Mouse (Mus musculus) heart, embryonic 13.5 days (tissue): ENCODE data around the gene Ccdc142. TPM values are rescaled to one million over a fixed set of nuclear protein-coding genes. Genes with fewer than 3 reads are reported as not detected.

Experiments used
- ATAC-seq: fragments of 200-750 bp; cut with Nextera tagmentation; 2 replicates; pipeline ENCODE4 v1.8.0; 2017; ENCODE audit warnings: moderate TSS enrichment; ENCODE audit not compliant: insufficient number of reproducible peaks, low FRiP score, low TSS enrichment; ENCODE audit errors: extremely low read depth
- H3K27ac ChIP-seq: fragments of 300-500 bp; sonication (generic); replicated peaks from 2 replicates; pipeline ENCODE4 v1.5.1; 2015; ENCODE audit warnings: moderate library complexity, mild to moderate bottlenecking, inconsistent platforms
- H3K27me3 ChIP-seq: fragments of 300-500 bp; sonication (generic); replicated peaks from 2 replicates; pipeline ENCODE4 v1.6.1; 2015; ENCODE audit warnings: mild to moderate bottlenecking, inconsistent platforms
- H3K36me3 ChIP-seq: fragments of 300-500 bp; sonication (generic); 2 replicates; pipeline ENCODE4 v1.6.1; 2015; ENCODE audit warnings: mild to moderate bottlenecking, inconsistent platforms
- H3K4me1 ChIP-seq: fragments of 300-500 bp; sonication (generic); 2 replicates; pipeline ENCODE4 v1.6.1; 2015; ENCODE audit warnings: inconsistent platforms
- H3K4me2 ChIP-seq: fragments of 300-500 bp; sonication (generic); 2 replicates; pipeline ENCODE4 v1.6.1; 2015; ENCODE audit warnings: inconsistent platforms, mild to moderate bottlenecking, moderate library complexity
- H3K4me3 ChIP-seq: fragments of 300-500 bp; sonication (generic); 2 replicates; pipeline ENCODE4 v1.5.1; 2015; ENCODE audit warnings: moderate library complexity, mild to moderate bottlenecking, inconsistent platforms
- H3K9ac ChIP-seq: fragments of 300-500 bp; sonication (generic); 2 replicates; pipeline ENCODE4 v1.6.1; 2015; ENCODE audit warnings: inconsistent platforms, mild to moderate bottlenecking, moderate library complexity
- H3K9me3 ChIP-seq: fragments of 300-500 bp; sonication (generic); 2 replicates; pipeline ENCODE4 v1.6.1; 2016; ENCODE audit warnings: inconsistent platforms
- WGBS: fragments of 180-500 bp; shearing (Covaris S2); methylation state at CpG from one replicate; pipeline ENCODE4 v1.1.7; 2015; ENCODE audit warnings: mixed read lengths; 5-methylcytosine and 5-hydroxymethylcytosine counted together
- polyA plus RNA-seq: library from polyadenylated mRNA; unstranded; fragments of >200 nt; fragmentation: Nextera tagmentation; extraction: Ambion mirVana; gene quantifications from 2 replicates; pipeline ENCODE4 v1.2.1, GENCODE M21; 2015

Gene Ccdc142
- polyA plus RNA-seq, 1 experiment from 2014 or later: 1.5 TPM

- peaks cover 12% of the 10 kb centered on the region for H3K36me3 ChIP-seq
- H3K27me3 ChIP-seq: peaks cover 98% of the 10 kb centered on the region
- peaks cover 20% of the 10 kb centered on the region for H3K4me1 ChIP-seq
- H3K9ac ChIP-seq: peak within 1 kb of the TSS; percentile 66
- H3K4me3 ChIP-seq: peak within 1 kb of the TSS; percentile 48
- peak within 1 kb of the TSS; percentile 73 for H3K4me2 ChIP-seq
- no peak within 1 kb of the TSS for H3K27ac ChIP-seq
- WGBS: 2% methylated on average over 33 of the region's 42 CpGs
- no peaks in the 10 kb centered on the region for H3K9me3 ChIP-seq
- no peak for ATAC-seq
Measured at GRCm38 (mm10) chr6:83086121-83087035, 15.0 kb upstream of the Ccdc142 start, which contains the start of gene Lbx2. Gene Lbx2 (plus strand): TSS chr6:83086367.

GRCm38 (mm10) chr6:83087205-83087925 lies 14.0 kb upstream of the Ccdc142 start:
- Histone ChIP-seq H3K27me3 (peaks cover 96% of the 10 kb centered on the region), H3K9ac (peak overlapping the region; percentile 66)

GRCm38 (mm10) chr6:83087926-83088260 lies 13.5 kb upstream of the Ccdc142 start:
- Histone ChIP-seq H3K4me1 (peaks cover 26% of the 10 kb centered on the region), H3K4me2 (peak overlapping the region; percentile 73), H3K4me3 (peak overlapping the region; percentile 48), H3K36me3 (no peaks in the 10 kb centered on the region), H3K9me3 (no peaks in the 10 kb centered on the region), H3K9ac (peak overlapping the region; percentile 66), H3K27ac (no peak overlapping the region), H3K27me3 (peaks cover 96% of the 10 kb centered on the region)
- no peak for ATAC-seq
- 12% methylated on average over 9 of the region's 9 CpGs for WGBS

More at GRCm38 (mm10) chr6:83087205-83087925, 14.0 kb upstream of the Ccdc142 start:
- WGBS: 1% methylated on average over 47 of the region's 47 CpGs
- Histone ChIP-seq H3K27ac (no peak overlapping the region), H3K9me3 (no peaks in the 10 kb centered on the region), H3K4me2 (peak overlapping the region; percentile 73), H3K4me3 (peak overlapping the region; percentile 48), H3K36me3 (peaks cover 2% of the 10 kb centered on the region), H3K4me1 (peaks cover 23% of the 10 kb centered on the region)
- no peak for ATAC-seq

DNA sequence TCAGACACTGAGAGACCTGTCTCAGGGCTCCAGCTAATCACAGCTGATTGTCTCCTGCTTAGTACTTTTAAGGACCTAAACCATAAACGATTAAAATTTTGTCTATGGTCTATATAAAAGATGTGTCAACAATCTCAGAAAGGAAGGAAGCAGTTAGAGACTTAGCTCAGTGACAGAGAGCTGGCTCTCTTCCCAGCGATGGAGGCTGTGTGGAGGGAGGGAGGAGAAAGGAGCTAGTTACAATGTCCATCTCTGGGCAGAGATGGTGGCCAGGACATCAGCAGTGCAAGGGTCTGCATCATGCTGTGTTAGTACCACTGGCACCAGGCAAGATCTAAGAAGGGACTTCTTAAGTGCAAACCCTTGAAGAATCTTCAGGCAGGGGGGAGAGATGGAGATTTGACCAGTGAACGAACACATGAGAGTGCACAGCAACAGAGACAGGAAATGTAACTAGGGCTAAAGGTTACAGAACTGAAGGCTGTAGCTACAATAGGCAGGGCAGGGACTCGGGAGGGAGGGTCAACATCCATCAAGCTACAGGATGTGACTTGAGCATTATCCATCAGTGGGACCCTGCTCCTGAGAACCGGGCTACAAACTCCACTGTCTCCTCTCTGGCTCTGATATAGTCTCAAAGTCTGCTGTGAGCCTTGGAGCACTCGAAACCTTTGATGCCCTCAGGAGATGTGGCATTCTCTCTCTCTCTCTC lies 8.8 kb upstream of the Ccdc142 start:
- WGBS: 25% methylated on average over 6 of the region's 6 CpGs
- Histone ChIP-seq H3K9me3 (no peaks in the 10 kb centered on the region), H3K27ac (no peak overlapping the region), H3K27me3 (peaks cover 80% of the 10 kb centered on the region), H3K4me1 (peaks cover 10% of the 10 kb centered on the region), H3K4me2 (no peak overlapping the region), H3K9ac (no peak overlapping the region), H3K4me3 (no peak overlapping the region), H3K36me3 (no peaks in the 10 kb centered on the region)
- no peak for ATAC-seq

DNA sequence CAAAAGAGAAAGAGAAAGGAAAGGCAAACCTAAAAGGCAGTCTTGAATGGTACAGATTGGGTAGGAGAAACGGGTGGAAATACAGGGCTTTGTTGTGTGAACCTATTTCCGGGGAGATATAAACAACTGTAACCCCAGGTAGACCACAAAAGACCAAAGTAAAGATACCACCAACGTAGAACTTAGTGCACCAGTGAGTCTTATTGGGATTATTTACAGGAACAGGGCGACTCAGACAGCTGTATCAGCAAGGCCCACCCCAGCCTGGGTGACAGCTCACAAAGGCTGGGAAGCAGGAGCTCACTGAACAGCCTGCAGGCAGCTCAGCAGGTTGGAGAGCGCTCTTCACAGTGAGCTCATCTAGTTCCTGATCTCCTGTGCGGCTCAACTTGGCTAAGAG lies 5.4 kb upstream of the Ccdc142 start:
- Histone ChIP-seq H3K27ac (no peak overlapping the region), H3K4me1 (peaks cover 10% of the 10 kb centered on the region), H3K9ac (no peak overlapping the region), H3K4me3 (no peak overlapping the region), H3K9me3 (no peaks in the 10 kb centered on the region), H3K4me2 (no peak overlapping the region), H3K27me3 (peaks cover 70% of the 10 kb centered on the region), H3K36me3 (no peaks in the 10 kb centered on the region)
- 38% methylated on average over 6 of the region's 6 CpGs for WGBS
- ATAC-seq: no peak

GRCm38 (mm10) chr6:83098411-83098810 lies 3.0 kb upstream of the Ccdc142 start:
- no peak overlapping the region for H3K4me3 ChIP-seq
- H3K27ac ChIP-seq: no peak overlapping the region
- no peak overlapping the region for H3K4me2 ChIP-seq
- H3K9ac ChIP-seq: no peak overlapping the region
- ATAC-seq: no peak
- H3K27me3 ChIP-seq: peaks cover 53% of the 10 kb centered on the region
- H3K4me1 ChIP-seq: peaks cover 18% of the 10 kb centered on the region
- no peaks in the 10 kb centered on the region for H3K9me3 ChIP-seq
- H3K36me3 ChIP-seq: no peaks in the 10 kb centered on the region
- 75% methylated on average over 2 of the region's 2 CpGs for WGBS

DNA sequence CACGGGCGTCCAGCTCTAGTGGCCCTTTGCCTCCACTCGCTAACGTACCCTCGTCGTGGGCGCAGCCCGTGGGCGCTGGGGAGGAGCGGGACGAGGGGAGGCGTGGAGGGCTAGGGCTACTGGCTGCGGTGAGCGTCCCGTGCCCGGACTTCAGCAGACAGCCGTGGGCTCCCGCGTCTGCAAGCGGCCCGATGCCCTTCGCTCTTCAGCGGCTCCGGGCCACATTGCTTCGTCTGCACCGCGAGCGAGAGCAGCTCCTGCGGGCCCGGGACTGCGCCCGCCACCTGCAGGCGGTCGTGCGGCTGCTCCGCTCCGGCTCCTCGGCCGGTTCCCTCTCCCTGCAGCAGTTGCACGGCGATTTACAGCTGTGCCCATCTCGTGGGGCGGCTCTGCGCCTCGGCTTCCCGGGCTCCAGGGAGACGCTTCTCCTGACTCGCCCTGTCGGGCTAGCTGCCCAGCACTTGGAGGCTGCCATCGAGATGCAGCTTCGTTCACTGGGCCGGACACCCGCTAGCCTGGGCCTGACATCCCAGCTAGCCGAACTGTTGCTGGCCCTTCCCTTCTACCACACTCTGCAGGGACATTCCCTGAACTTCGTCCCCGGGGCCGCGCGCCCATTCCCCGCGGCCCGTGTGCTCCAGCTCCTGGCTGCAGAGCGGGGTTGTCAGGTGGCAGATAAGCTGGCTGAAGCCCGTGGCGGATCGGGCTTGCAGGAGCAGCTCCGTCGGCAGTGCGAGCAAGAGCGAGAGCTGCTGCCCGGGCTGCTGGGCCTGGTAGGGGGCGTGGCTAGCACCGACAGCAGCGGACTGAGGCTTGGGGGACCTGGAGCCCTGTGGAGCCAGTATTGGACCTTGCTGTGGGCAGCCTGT lies 521 bp downstream of the Ccdc142 start:
- under 1% methylated on average over 73 of the region's 74 CpGs for WGBS
- peak overlapping the region; percentile 100 for H3K4me2 ChIP-seq
- peaks cover 19% of the 10 kb centered on the region for H3K4me1 ChIP-seq
- no peaks in the 10 kb centered on the region for H3K9me3 ChIP-seq
- peak; percentile 66 for ATAC-seq
- peak overlapping the region; percentile 81 for H3K27ac ChIP-seq
- H3K9ac ChIP-seq: peak overlapping the region; percentile 88
- H3K4me3 ChIP-seq: peak overlapping the region; percentile 77
- peaks cover 12% of the 10 kb centered on the region for H3K36me3 ChIP-seq
- peaks cover 30% of the 10 kb centered on the region for H3K27me3 ChIP-seq

- H3K36me3 ChIP-seq: peaks cover 17% of the 10 kb centered on the region
- peak overlapping the region; percentile 88 for H3K9ac ChIP-seq
- peaks cover 22% of the 10 kb centered on the region for H3K27me3 ChIP-seq
- H3K4me3 ChIP-seq: peak overlapping the region; percentile 77
- no peak overlapping the region for H3K27ac ChIP-seq
- H3K4me1 ChIP-seq: peaks cover 25% of the 10 kb centered on the region
- peak overlapping the region; percentile 100 for H3K4me2 ChIP-seq
- H3K9me3 ChIP-seq: no peaks in the 10 kb centered on the region
- ATAC-seq: no peak
- WGBS: 41% methylated on average over 11 of the region's 11 CpGs
Measured at GRCm38 (mm10) chr6:83103130-83103650, 1.8 kb downstream of the Ccdc142 start.

GRCm38 (mm10) chr6:83104158-83104557 lies 2.8 kb downstream of the Ccdc142 start:
- H3K4me3 ChIP-seq: no peak overlapping the region
- no peaks in the 10 kb centered on the region for H3K9me3 ChIP-seq
- no peak overlapping the region for H3K4me2 ChIP-seq
- no peak overlapping the region for H3K9ac ChIP-seq
- H3K27me3 ChIP-seq: peaks cover 13% of the 10 kb centered on the region
- H3K4me1 ChIP-seq: peaks cover 30% of the 10 kb centered on the region
- H3K27ac ChIP-seq: no peak overlapping the region
- ATAC-seq: no peak
- 81% methylated on average over 4 of the region's 4 CpGs for WGBS
- H3K36me3 ChIP-seq: peaks cover 17% of the 10 kb centered on the region
